Mouse (Mus musculus) neural tube, embryonic 14.5 days (tissue): ENCODE measurements around the gene Gamt. TPM values are rescaled to one million over a fixed set of nuclear protein-coding genes. Genes with fewer than 3 reads are reported as not detected.

Source experiments
- ATAC-seq: fragments of 200-750 bp; cut with Nextera tagmentation; 2 replicates; pipeline ENCODE4 v1.8.0; 2017; ENCODE audit warnings: low read depth, mild to moderate bottlenecking, moderate TSS enrichment, moderate library complexity
- H3K27ac ChIP-seq: fragments of 300-500 bp; sonication (generic); 2 replicates; pipeline ENCODE4 v1.5.1; 2014; ENCODE audit warnings: low read depth, mild to moderate bottlenecking, control low read depth, low read length, moderate library complexity, mixed read lengths
- H3K27me3 ChIP-seq: fragments of 300-500 bp; sonication (generic); 2 replicates; pipeline ENCODE4 v1.6.1; 2014; ENCODE audit warnings: low read length; ENCODE audit not compliant: control insufficient read depth, insufficient read depth
- H3K36me3 ChIP-seq: fragments of 300-500 bp; sonication (generic); 2 replicates; pipeline ENCODE4 v1.6.1; 2014; ENCODE audit warnings: low read length, mixed read lengths; ENCODE audit not compliant: control insufficient read depth, insufficient read depth
- H3K4me1 ChIP-seq: fragments of 300-500 bp; sonication (generic); 2 replicates; pipeline ENCODE4 v1.6.1; 2014; ENCODE audit warnings: low read length; ENCODE audit not compliant: control insufficient read depth, insufficient read depth
- H3K4me2 ChIP-seq: fragments of 300-500 bp; sonication (generic); 2 replicates; pipeline ENCODE4 v1.6.1; 2014; ENCODE audit warnings: mild to moderate bottlenecking, low read depth, low read length, control low read depth
- H3K4me3 ChIP-seq: fragments of 300-500 bp; sonication (generic); 2 replicates; pipeline ENCODE4 v1.5.1; 2014; ENCODE audit warnings: low read depth, low read length, control low read depth, mixed read lengths
- H3K9ac ChIP-seq: fragments of 300-500 bp; sonication (generic); replicated peaks from 2 replicates; pipeline ENCODE4 v1.6.1; 2014; ENCODE audit warnings: low read depth, mild to moderate bottlenecking, control low read depth, low read length, mixed read lengths
- H3K9me3 ChIP-seq: fragments of 300-500 bp; sonication (generic); 2 replicates; pipeline ENCODE4 v1.6.1; 2016; ENCODE audit warnings: low read length; ENCODE audit not compliant: control insufficient read depth
- WGBS: fragments of 180-500 bp; shearing (Covaris S2); extraction: QIAGEN DNeasy Blood & Tissue Kit; methylation state at CpG from one replicate; pipeline ENCODE4 v1.1.7; 2014; 5-methylcytosine and 5-hydroxymethylcytosine counted together
- polyA plus RNA-seq: library from polyadenylated mRNA; unstranded; fragments of >200 nt; fragmentation: Nextera tagmentation; extraction: Ambion mirVana; gene quantifications from 2 replicates; pipeline ENCODE4 v1.2.1, GENCODE M21; 2014

Gene Gamt
- polyA plus RNA-seq, 1 experiment from 2014 or later: 18.6 TPM

DNA sequence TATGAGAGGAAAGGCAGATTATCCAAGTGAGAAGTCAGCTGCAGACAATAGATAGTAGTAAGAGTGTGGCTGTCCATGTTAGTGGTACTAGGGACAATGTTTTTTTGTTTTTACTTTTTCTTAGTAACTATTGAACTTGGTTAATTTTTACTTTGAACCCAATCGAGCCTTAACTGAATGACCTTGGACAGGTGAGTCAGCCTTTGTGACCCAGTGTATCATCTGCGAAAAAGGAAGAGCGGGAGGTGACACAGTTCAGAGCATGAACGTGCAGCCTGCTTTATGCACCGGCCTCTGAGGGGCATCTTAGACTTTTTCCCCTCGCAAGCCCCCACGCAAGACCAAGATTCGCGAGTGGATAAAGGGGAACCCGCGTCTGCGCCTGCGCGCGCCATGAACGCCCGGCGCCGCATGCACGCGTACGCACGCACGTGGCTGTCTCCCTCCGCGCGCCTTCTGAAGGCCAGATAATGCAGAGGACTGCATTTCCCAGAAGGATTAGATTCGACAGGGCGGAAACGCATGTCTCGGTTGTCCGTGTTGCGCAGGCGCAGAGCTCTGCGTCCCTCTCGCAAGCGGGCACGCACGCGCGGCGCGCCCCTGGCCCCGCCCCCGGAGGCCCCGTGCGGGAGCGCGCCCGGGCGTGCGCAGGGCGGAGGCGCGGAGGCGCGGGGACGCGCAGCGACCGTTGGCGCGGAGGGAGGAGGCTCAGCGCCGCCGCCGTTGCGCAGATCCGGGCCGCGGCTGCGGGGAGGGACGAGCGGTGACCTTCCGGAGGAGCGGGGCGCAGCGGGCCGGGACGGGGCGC, 3.7 kb upstream of the Gamt start:
- 3% methylated on average over 70 of the region's 81 CpGs for WGBS
- H3K4me1 ChIP-seq: peaks cover 44% of the 10 kb centered on the region
- peak overlapping the region; percentile 81 for H3K4me3 ChIP-seq
- H3K9ac ChIP-seq: peak overlapping the region; percentile 95
- no peaks in the 10 kb centered on the region for H3K9me3 ChIP-seq
- peak overlapping the region; percentile 70 for H3K4me2 ChIP-seq
- peak overlapping the region; percentile 75 for H3K27ac ChIP-seq
- no peaks in the 10 kb centered on the region for H3K36me3 ChIP-seq
- peak; percentile 72 for ATAC-seq
- no peaks in the 10 kb centered on the region for H3K27me3 ChIP-seq

DNA sequence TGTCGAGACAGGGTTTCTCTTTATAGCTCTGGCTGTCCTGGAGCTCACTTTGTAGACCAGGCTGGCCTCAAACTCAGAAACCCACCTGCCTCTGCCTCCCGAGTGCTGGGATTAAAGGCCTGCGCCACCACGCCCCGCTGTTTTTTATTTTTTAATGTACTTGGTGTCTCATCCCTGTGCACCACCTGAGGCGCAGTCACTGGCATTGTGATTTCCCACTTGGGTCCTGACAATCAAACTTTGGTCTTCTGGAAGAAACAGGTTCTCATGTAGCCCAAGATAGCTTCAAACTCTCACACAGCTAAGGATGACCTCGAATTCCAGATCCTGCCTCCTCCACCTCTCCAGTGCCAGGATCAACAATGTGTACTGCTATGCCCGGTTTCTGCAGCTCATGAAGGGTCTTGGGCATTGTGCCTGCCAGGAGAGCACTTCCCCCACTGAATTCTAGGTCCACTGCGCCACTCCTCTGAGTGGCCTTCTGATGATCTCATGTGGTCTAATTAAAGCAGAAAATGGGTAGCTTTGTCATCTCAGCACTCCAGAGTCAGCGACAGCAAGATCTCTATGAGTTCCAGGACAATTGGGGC, 2.1 kb upstream of the Gamt start:
- Histone ChIP-seq H3K4me3 (no peak overlapping the region), H3K9ac (no peak overlapping the region), H3K36me3 (peaks cover 9% of the 10 kb centered on the region), H3K4me1 (peaks cover 37% of the 10 kb centered on the region), H3K27me3 (no peaks in the 10 kb centered on the region), H3K27ac (no peak overlapping the region), H3K9me3 (no peaks in the 10 kb centered on the region), H3K4me2 (no peak overlapping the region)
- ATAC-seq: no peak
- 94% methylated on average over 10 of the region's 10 CpGs for WGBS

DNA sequence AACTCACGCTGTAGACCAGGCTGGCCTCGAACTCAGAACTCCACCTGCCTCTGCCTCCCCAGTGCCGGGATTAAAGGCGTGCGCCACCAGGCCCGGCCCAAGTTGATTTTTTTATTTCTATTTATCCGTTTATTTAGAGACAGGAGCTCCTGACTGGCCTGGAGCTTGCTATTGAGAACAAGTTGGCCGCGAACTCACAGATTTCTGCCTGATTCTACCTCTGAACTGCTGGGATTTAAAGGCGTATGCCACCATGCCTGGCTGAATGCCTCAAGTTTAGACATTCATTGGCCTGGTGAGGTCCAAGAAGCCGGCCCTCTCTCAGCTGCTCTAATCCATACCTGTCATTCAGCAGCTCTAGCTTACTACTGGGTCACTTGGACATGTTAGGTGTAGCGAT, 1.4 kb upstream of the Gamt start:
- no peak for ATAC-seq
- peak overlapping the region; percentile 78 for H3K4me2 ChIP-seq
- H3K9ac ChIP-seq: no peak overlapping the region
- H3K4me1 ChIP-seq: peaks cover 32% of the 10 kb centered on the region
- WGBS: 73% methylated on average over 12 of the region's 12 CpGs
- H3K27me3 ChIP-seq: no peaks in the 10 kb centered on the region
- no peaks in the 10 kb centered on the region for H3K9me3 ChIP-seq
- H3K36me3 ChIP-seq: peaks cover 14% of the 10 kb centered on the region
- no peak overlapping the region for H3K4me3 ChIP-seq
- no peak overlapping the region for H3K27ac ChIP-seq

- Histone ChIP-seq H3K36me3 (peaks cover 20% of the 10 kb centered on the region), H3K4me1 (peaks cover 26% of the 10 kb centered on the region), H3K4me2 (peak overlapping the region; percentile 78), H3K27ac (peak overlapping the region; percentile 85), H3K9ac (peak overlapping the region; percentile 42), H3K4me3 (peak overlapping the region; percentile 39), H3K27me3 (no peaks in the 10 kb centered on the region), H3K9me3 (no peaks in the 10 kb centered on the region)
- 1% methylated on average over 14 of the region's 14 CpGs for WGBS
- peak; percentile 36 for ATAC-seq
Measured at GRCm38 (mm10) chr10:80261585-80261968, 765 bp upstream of the Gamt start.

DNA sequence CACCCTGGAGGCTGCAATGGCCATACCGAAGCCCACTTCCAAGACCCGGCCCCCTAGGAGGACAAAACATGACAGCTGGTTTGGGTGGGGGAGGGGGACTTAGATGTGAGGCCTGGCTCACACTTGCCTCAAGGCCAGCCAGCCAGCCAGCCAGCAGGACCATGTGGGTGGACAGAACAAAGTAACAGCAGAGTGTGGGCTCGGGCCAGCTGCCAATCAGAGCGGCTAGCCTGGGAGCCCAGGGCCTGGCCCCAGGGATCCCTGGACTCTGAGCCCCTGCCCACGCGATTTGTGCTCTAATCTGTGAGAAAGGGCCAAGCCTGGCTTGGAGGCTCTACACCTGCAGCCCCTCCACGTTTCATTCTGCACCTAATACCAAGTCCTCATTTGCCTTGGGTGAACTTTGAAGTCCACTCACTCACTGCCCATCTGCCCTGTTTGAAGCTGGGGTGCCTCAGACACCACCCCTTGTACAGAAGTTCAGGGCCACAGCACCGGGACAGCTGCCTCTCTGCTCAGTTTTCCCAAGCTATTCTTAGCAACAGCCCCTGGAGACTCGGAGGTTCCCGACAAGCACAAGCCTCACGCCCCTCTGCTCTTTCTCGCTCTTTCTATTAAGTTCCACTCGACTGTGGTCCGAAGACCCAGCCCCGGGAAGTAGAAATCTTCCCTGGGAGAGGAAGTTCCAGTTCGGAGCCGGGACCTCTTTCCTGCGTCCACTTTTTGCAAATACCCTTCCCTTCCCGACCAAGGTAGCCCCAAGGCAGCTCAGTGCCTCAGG, 761 bp downstream of the Gamt start:
- H3K27me3 ChIP-seq: no peaks in the 10 kb centered on the region
- ATAC-seq: no peak
- peaks cover 34% of the 10 kb centered on the region for H3K36me3 ChIP-seq
- H3K4me3 ChIP-seq: peak overlapping the region; percentile 39
- WGBS: 5% methylated on average over 19 of the region's 19 CpGs
- no peaks in the 10 kb centered on the region for H3K9me3 ChIP-seq
- H3K9ac ChIP-seq: peak overlapping the region; percentile 70
- H3K4me1 ChIP-seq: peaks cover 15% of the 10 kb centered on the region
- H3K4me2 ChIP-seq: peak overlapping the region; percentile 78
- peak overlapping the region; percentile 85 for H3K27ac ChIP-seq

- WGBS: 72% methylated on average over 6 of the region's 6 CpGs
- H3K4me3 ChIP-seq: no peak overlapping the region
- H3K27ac ChIP-seq: no peak overlapping the region
Measured at GRCm38 (mm10) chr10:80259463-80259805, 1.4 kb downstream of the Gamt start.

DNA sequence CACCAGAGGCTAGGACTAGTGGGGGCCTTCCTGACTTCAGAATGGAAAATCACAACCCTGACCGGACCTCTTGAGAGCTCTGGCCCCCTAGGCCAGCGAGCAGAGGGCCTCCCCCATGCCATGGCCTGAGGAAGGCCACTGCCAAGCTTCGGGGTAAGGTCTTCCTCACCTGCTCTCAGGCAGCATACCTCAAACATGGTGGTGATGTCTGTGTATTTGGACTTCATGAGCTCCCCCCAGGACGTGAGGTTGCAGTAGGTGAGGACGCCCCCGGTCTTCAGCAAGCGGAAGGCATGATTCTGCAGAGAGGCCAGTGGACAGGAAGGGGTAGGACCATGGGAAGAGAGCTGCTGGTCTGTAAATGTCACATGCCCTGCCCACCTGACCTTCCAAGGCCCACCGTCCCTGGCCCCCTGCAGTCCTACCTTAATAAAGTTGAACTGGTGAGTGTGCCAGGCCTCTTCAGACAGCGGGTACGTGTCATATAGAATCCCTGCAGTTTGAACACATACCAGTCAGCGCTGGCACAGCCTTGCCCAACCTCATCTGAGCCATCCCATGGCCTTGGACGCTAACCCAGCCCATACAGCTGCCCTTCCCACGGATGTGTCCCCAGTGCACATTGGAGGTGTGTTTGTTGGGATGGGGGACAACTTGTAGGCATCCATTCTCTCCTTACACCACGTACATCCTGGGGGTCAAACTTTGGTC, 1.9 kb downstream of the Gamt start:
- H3K27ac ChIP-seq: no peak overlapping the region
- no peak overlapping the region for H3K9ac ChIP-seq
- no peak overlapping the region for H3K4me3 ChIP-seq
- H3K9me3 ChIP-seq: no peaks in the 10 kb centered on the region
- 91% methylated on average over 14 of the region's 14 CpGs for WGBS
- no peaks in the 10 kb centered on the region for H3K27me3 ChIP-seq
- peaks cover 43% of the 10 kb centered on the region for H3K36me3 ChIP-seq
- no peak for ATAC-seq
- 0 out of 2 replicates have a peak overlapping the region, but pooled peaks have one; percentile 78 for H3K4me2 ChIP-seq
- peaks cover 15% of the 10 kb centered on the region for H3K4me1 ChIP-seq

More at GRCm38 (mm10) chr10:80259463-80259805, 1.4 kb downstream of the Gamt start:
- H3K36me3 ChIP-seq: peaks cover 38% of the 10 kb centered on the region
- H3K4me2 ChIP-seq: peak overlapping the region; percentile 78; the same call in 1 of the 2 replicates
- H3K27me3 ChIP-seq: no peaks in the 10 kb centered on the region
- no peak overlapping the region for H3K9ac ChIP-seq
- peaks cover 15% of the 10 kb centered on the region for H3K4me1 ChIP-seq
- no peak for ATAC-seq
- H3K9me3 ChIP-seq: no peaks in the 10 kb centered on the region

GRCm38 (mm10) chr10:80257936-80258335, 2.9 kb downstream of the Gamt start:
- WGBS: 86% methylated on average over 2 of the region's 2 CpGs
- no peak overlapping the region for H3K4me2 ChIP-seq
- peaks cover 47% of the 10 kb centered on the region for H3K36me3 ChIP-seq
- H3K27me3 ChIP-seq: no peaks in the 10 kb centered on the region
- peaks cover 15% of the 10 kb centered on the region for H3K4me1 ChIP-seq
- ATAC-seq: no peak
- no peak overlapping the region for H3K27ac ChIP-seq
- H3K4me3 ChIP-seq: no peak overlapping the region
- no peaks in the 10 kb centered on the region for H3K9me3 ChIP-seq
- 0 out of 2 replicates have a peak overlapping the region, but pooled peaks have one; percentile 11 for H3K9ac ChIP-seq
